Mouse (Mus musculus) erythroblast, embryonic 14.5 days (primary cell): ENCODE data around the gene Supt4a.

Experiments
- GATA1 ChIP-seq: IDR thresholded peaks from 2 replicates; pipeline ENCODE4 v1.6.1; 2012; ENCODE audit warnings: low read length, inconsistent platforms, mixed read lengths
- TAL1 ChIP-seq: IDR thresholded peaks from 3 replicates; pipeline ENCODE4 v1.6.1; 2012; ENCODE audit warnings: low read length, inconsistent platforms, mixed read lengths

DNA sequence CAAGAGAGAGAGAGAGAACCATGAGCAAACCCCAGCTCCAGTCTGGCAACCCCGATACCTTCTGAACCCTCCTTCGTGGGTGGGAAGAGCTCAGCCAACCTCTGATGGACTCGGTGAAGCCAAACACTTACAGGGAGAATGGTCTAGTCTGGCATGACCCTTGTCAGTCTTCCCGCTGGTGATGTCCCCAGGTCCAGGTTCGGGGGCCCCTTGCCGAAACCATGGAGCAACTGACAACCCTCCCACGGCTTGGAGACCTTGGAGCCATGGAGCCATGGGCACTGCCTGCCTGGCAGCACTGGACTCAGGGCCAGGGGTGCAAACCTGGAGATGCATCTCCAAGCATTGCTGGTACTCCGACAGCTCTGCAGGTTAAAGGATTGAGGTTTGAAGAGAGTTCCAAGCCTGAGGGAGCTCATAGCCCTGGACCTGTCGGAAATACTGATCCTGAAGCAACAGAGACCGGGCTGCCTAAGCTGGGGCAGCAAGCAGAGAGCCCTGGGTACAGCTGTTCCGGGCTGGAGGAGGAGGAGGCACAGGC, 23.9 kb downstream of the Supt4a start:
- TF ChIP-seq TAL1, result no peak
- no peak for TF ChIP-seq GATA1
